Mouse (Mus musculus) G1E (cell line): ENCODE data around the gene Rbm5. TPM values are rescaled to one million over a fixed set of nuclear protein-coding genes. Genes with fewer than 3 reads are reported as not detected.

Experiments used
- ATAC-seq: 2 replicates; pipeline ENCODE4 v1.8.0; 2016; ENCODE audit warnings: mild to moderate bottlenecking; ENCODE audit not compliant: insufficient number of reproducible peaks, poor library complexity, low FRiP score, severe bottlenecking; ENCODE audit errors: extremely low read depth
- DNase-seq: peaks from one replicate; pipeline ENCODE4 v3.0.0; 2012; ENCODE audit warnings: low spot score
- H3K27me3 ChIP-seq: 2 replicates; pipeline ENCODE4 v1.6.1; 2012; ENCODE audit warnings: mild to moderate bottlenecking, low read length, inconsistent platforms; ENCODE audit not compliant: insufficient read depth
- H3K36me3 ChIP-seq: replicated peaks from 2 replicates; pipeline ENCODE3; 2012; ENCODE audit warnings: mild to moderate bottlenecking, inconsistent platforms
- H3K4me1 ChIP-seq: 2 replicates; pipeline ENCODE4 v1.6.1; 2012; ENCODE audit warnings: low read depth, low read length, inconsistent platforms, mixed read lengths; ENCODE audit not compliant: insufficient read depth
- H3K4me3 ChIP-seq: 2 replicates; pipeline ENCODE4 v1.5.1; 2012; ENCODE audit warnings: low read depth, mild to moderate bottlenecking, inconsistent platforms, low read length, moderate library complexity, mixed read lengths
- H3K9me3 ChIP-seq: replicated peaks from 2 replicates; pipeline ENCODE4 v1.6.1; 2012; ENCODE audit warnings: inconsistent platforms
- CTCF ChIP-seq: IDR thresholded peaks from 2 replicates; pipeline ENCODE4 v1.5.1; 2012; ENCODE audit warnings: low read depth, low read length, inconsistent platforms, mixed read lengths
- GATA1 ChIP-seq: IDR thresholded peaks from 2 replicates; pipeline ENCODE4 v1.6.1; 2012; ENCODE audit warnings: borderline replicate concordance, low read length, inconsistent platforms, mixed read lengths
- GATA2 ChIP-seq: IDR thresholded peaks from 2 replicates; pipeline ENCODE4 v1.6.1; 2012; ENCODE audit warnings: low read depth, low read length, inconsistent platforms, borderline replicate concordance
- POLR2AphosphoS5 ChIP-seq: IDR thresholded peaks from 2 replicates; pipeline ENCODE4 v1.6.1; 2012; ENCODE audit warnings: low read depth, low read length, inconsistent platforms; ENCODE audit not compliant: insufficient replicate concordance
- TAL1 ChIP-seq: conservative IDR thresholded peaks from 2 replicates; pipeline ENCODE4 v1.6.1; 2012; ENCODE audit warnings: low read depth, low read length, inconsistent platforms, mixed read lengths
- polyA plus RNA-seq: library from polyadenylated mRNA; stranded (reverse); fragments of >175 nt; gene quantifications from 2 replicates; pipeline ENCODE4 v1.2.3, GENCODE M21; 2012
- total RNA-seq, 2 experiments: library from RNA; stranded (forward) in 1 of 2; stranded (reverse) in 1 of 2; fragments of 200-1000 nt in 1 of 2; fragments of >200 nt in 1 of 2; fragmentation: Nextera tagmentation in 1 of 2; gene quantifications; 2 replicates each; pipeline ENCODE4 v1.2.3; 2014 to 2017

The Rbm5 gene
- total and polyA plus RNA-seq, 3 experiments, result 23.4 to 467 (median 271) TPM

DNA sequence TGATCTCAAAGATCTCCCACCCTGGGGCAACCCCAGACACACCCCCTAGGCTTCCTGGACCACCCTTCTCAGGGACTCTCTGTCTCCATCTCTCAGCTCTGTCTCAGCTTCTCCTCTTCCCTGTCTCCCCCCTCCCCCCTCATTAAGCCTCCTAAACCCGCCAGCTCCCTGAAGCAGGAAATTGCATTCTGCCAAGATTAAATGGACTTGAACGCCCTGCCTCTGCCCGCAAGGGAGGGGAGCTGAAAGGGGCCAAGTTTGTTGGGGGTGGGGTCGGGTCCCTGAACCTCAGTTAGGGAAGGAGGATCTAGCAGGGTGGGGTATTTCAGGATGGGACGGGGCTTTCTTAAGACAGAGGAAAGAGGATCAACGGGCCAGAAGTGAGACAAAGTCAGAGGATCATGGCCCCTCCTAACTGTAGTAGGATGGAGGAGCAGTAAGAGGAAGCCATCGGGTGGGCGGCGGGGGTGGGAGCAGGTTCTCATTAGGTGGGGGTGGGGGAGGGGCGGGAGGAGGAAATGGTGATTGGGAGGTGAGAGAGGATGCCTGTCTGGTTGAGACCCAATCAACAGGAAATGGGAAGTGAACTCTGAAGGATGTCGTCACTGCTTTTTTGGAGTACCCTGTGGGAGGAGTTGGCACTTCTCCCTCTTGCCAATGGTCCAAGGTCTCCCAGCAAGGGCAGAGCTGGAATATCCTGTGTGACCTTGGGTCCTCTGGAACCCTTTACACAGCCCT, 46.8 kb downstream of the Rbm5 start:
- H3K4me1 ChIP-seq, result peaks cover 52% of the 10 kb centered on the region
- no peak for TF ChIP-seq TAL1
- no peak for TF ChIP-seq GATA1
- no peak for TF ChIP-seq CTCF
- TF ChIP-seq POLR2AphosphoS5, result no peak
- TF ChIP-seq GATA2, result no peak
- no peaks in the 10 kb centered on the region for H3K9me3 ChIP-seq
- H3K4me3 ChIP-seq, result peak overlapping the region; percentile 25; the same call in 1 of the 2 replicates
- ATAC-seq (no peak), DNase-seq (peak; percentile 37)
- no peaks in the 10 kb centered on the region for H3K36me3 ChIP-seq
- peaks cover 88% of the 10 kb centered on the region for H3K27me3 ChIP-seq

DNA sequence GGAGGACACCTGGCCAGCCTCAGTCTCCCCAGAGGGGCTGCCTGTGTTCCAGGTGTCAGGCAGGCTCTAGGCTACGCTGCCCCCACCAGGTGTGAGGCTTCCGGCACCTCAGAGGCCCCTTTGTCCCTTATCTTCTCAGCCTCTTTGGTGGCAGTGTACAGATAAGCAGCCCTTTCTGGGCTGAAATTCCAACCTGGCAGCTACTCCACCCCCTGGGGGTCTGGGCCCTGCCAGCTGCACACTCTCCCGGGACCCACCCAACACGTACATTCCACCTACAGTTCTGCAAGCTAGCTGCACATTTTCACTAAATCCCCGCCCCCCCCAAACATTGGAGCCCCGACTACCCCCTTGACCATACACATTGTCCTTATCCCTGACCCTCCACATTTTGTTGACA, 47.5 kb downstream of the Rbm5 start:
- no peak for ATAC-seq
- Histone ChIP-seq H3K36me3 (no peaks in the 10 kb centered on the region), H3K4me3 (peak overlapping the region; percentile 3; the same call in 1 of the 2 replicates), H3K4me1 (peaks cover 45% of the 10 kb centered on the region), H3K27me3 (peaks cover 86% of the 10 kb centered on the region), H3K9me3 (no peaks in the 10 kb centered on the region)
- TF ChIP-seq GATA2 (no peak), GATA1 (no peak), CTCF (no peak), POLR2AphosphoS5 (no peak), TAL1 (no peak; the same call in 1 of the 2 replicates)
- DNase-seq, result no peak

DNA sequence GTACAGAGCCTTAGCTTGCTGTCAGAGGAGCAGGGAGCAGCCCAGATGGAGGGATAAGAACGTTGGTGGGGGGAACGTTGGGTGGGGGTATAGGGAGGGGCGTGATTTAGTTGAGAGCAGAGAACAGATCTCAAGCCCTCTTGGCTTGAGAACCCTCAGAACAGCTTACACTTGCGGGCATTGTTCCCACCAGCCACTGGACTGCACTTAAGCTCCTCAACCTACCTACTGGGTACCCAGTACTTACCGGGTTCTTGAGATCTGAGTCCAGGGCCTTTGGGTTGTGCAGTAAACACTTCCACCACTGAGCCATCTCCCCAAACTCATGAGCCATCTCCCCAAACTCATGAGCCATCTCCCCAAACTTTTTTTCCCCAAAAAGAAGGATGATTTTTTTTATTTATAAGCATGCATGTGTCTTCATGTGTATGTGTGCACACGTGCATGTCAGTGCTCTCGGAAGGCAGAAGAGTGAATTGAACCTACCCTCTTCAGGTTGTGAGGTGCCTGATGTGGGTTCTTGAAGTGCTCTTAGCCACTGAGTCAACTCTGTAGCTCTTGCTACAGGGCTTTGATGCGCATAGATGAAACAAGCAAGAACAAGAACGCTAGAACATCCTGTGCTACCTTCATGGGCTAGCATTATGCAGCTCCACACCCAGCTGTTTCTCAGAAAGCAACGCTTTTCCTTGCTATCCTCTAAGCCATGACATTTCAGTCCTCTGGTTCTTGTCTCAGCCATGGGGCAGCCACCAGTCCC, 51.8 kb downstream of the Rbm5 start:
- Histone ChIP-seq H3K9me3 (no peaks in the 10 kb centered on the region), H3K4me1 (peaks cover 29% of the 10 kb centered on the region), H3K36me3 (no peaks in the 10 kb centered on the region), H3K27me3 (peaks cover 89% of the 10 kb centered on the region), H3K4me3 (no peak overlapping the region)
- no peak for TF ChIP-seq GATA2
- no peak for TF ChIP-seq GATA1
- no peak for TF ChIP-seq CTCF
- TF ChIP-seq POLR2AphosphoS5, result no peak
- TF ChIP-seq TAL1, result no peak
- no peak for ATAC-seq
- no peak for DNase-seq

DNA sequence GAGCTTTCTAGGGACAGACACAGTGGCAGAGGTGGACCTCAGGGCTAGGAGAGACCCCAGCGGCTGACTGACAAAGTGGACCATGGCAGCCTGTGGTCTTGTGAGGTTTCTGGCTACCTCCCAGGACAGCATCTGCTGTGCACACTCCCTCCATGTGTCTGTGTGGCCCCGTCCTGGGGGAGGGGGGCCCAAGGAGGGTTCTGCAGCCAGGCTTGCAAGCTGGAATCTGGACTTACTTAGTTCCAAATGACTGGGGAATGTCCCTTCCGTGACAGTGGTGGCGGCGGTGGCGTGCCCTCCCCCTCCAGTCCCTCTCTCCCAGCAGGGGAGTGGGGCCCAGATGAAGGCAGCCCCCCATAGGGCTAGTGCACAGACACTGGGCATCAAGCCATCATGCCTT, 53.8 kb downstream of the Rbm5 start:
- Histone ChIP-seq H3K4me1 (peaks cover 14% of the 10 kb centered on the region; the same call in 1 of the 2 replicates), H3K4me3 (no peak overlapping the region), H3K27me3 (peaks cover 80% of the 10 kb centered on the region), H3K9me3 (no peaks in the 10 kb centered on the region), H3K36me3 (no peaks in the 10 kb centered on the region)
- ATAC-seq, result no peak
- no peak for DNase-seq
- TF ChIP-seq POLR2AphosphoS5 (no peak), GATA2 (no peak), GATA1 (no peak), TAL1 (no peak), CTCF (no peak)

DNA sequence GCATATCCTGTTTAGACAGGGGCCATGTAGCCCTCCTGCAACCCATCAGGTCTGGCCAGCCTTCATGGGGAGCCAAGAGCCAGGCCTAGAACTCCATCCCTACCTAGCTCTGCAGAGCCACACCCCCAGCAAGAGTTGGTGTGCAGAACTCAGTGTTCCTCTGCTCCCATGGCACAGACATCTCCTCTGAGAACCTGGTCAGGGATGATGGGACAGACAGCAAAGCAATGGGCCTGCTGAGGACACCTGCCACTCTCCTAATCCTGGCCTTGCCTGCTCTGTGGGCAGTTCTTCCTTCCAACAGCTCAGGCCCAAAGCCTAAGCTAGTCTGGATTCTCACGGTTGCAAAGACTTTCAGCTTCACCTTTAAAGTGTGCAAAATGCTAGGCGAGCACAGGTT, 55.2 kb downstream of the Rbm5 start:
- ATAC-seq (no peak), DNase-seq (no peak)
- H3K4me1 ChIP-seq, result peaks cover 8% of the 10 kb centered on the region; the same call in 1 of the 2 replicates
- H3K4me3 ChIP-seq, result no peak overlapping the region
- H3K9me3 ChIP-seq, result no peaks in the 10 kb centered on the region
- H3K27me3 ChIP-seq, result peaks cover 80% of the 10 kb centered on the region
- H3K36me3 ChIP-seq, result no peaks in the 10 kb centered on the region
- TF ChIP-seq TAL1 (no peak), POLR2AphosphoS5 (no peak), CTCF (no peak), GATA2 (no peak), GATA1 (no peak)

DNA sequence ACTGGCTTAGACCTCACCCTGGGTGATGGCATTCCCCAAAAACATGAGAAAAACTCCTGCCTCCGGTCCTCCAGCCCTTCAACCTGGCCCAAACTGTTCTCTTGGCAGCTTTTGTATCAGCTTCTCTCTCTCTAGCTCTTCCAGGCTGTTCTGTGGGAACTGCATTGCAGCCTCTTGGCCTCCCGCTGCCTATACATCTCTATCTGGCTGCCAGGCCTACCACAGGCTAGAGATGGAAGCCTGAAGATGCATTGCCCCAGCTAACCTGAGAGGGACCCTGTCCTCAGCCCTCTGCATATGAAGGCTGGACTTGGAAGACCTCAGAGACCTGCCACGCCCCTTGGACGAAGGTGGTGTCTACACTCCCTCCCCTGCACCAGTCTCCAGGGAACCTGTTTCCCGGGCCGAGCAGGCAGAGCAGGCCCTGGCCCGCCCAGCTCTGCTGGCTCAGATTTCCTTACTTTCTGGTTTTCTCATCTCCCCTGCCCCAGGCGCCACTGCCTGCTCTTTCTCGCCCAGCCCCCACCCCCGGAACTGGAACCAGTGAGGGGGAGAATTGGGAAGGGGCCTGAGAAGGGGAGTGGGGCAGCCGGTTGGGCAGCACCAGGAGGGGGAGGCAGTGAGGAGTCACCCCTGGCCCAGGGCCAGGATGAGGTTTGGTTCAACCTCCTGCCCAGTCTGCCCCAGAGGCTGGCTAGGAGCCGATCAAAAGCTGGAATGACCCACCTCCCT, 56.4 kb downstream of the Rbm5 start:
- no peak overlapping the region for H3K4me3 ChIP-seq
- H3K4me1 ChIP-seq, result peaks cover 17% of the 10 kb centered on the region
- H3K9me3 ChIP-seq, result no peaks in the 10 kb centered on the region
- peaks cover 82% of the 10 kb centered on the region for H3K27me3 ChIP-seq
- H3K36me3 ChIP-seq, result no peaks in the 10 kb centered on the region
- no peak for ATAC-seq
- TF ChIP-seq GATA1 (no peak), GATA2 (no peak), TAL1 (no peak), CTCF (no peak), POLR2AphosphoS5 (no peak)
- DNase-seq, result no peak
